Mouse (Mus musculus): ENCODE data around the gene 1700016C15Rik.

Gene 1700016C15Rik

GRCm38 (mm10) chr1:177729043-177730024, at the start of gene 1700016C15Rik:
TSS of gene 1700016C15Rik (plus strand) at chr1:177729814.
- DNase-seq, result no peak

- peak; percentile 12 to 28 for DNase-seq
Measured at GRCm38 (mm10) chr1:177681239-177681638, 48.4 kb upstream of the 1700016C15Rik start.

GRCm38 (mm10) chr1:177683931-177684836, 45.4 kb upstream of the 1700016C15Rik start:
- no peak for DNase-seq

- DNase-seq, result no peak
Measured at GRCm38 (mm10) chr1:177684901-177685300, 44.7 kb upstream of the 1700016C15Rik start.

- DNase-seq, result no peak
Measured at GRCm38 (mm10) chr1:177686137-177686536, 43.5 kb upstream of the 1700016C15Rik start.

- no peak for DNase-seq
Measured at GRCm38 (mm10) chr1:177686982-177687381, 42.6 kb upstream of the 1700016C15Rik start.

GRCm38 (mm10) chr1:177692491-177692890, 37.1 kb upstream of the 1700016C15Rik start:
- no peak for DNase-seq

GRCm38 (mm10) chr1:177693486-177694252, 35.9 kb upstream of the 1700016C15Rik start:
- no peak for DNase-seq

GRCm38 (mm10) chr1:177700560-177700959, 29.1 kb upstream of the 1700016C15Rik start:
- DNase-seq, result no peak

- DNase-seq, result peak; percentile 39 to 63
Measured at GRCm38 (mm10) chr1:177702481-177703146, 27.0 kb upstream of the 1700016C15Rik start.

GRCm38 (mm10) chr1:177703147-177703807, 26.3 kb upstream of the 1700016C15Rik start:
- no peak for DNase-seq

GRCm38 (mm10) chr1:177705204-177705603, 24.4 kb upstream of the 1700016C15Rik start:
- no peak for DNase-seq

- no peak for DNase-seq
Measured at GRCm38 (mm10) chr1:177707571-177707970, 22.0 kb upstream of the 1700016C15Rik start.

GRCm38 (mm10) chr1:177708583-177709055, 21.0 kb upstream of the 1700016C15Rik start:
- DNase-seq, result no peak

GRCm38 (mm10) chr1:177711000-177711399, 18.6 kb upstream of the 1700016C15Rik start:
- DNase-seq, result no peak

- no peak for DNase-seq
Measured at GRCm38 (mm10) chr1:177711418-177711817, 18.2 kb upstream of the 1700016C15Rik start.

- no peak for DNase-seq
Measured at GRCm38 (mm10) chr1:177713635-177714396, 15.8 kb upstream of the 1700016C15Rik start.

- no peak for DNase-seq
Measured at GRCm38 (mm10) chr1:177714397-177715012, 15.1 kb upstream of the 1700016C15Rik start.

- DNase-seq, result no peak
Measured at GRCm38 (mm10) chr1:177716448-177716847, 13.2 kb upstream of the 1700016C15Rik start.

All from spleen, adult 18-20 months (tissue).